Mouse (Mus musculus) thymus, postnatal 4 days (tissue): ENCODE results near the gene Serinc5.
"Not testable (repeated sequence)": the region's sequence is repeated elsewhere in the genome, so short reads cannot be mapped to it uniquely, and the experiment has no call there.

Experiments used
- DNase-seq: peaks from one replicate; pipeline ENCODE4 v3.0.0; 2021

The Serinc5 gene

DNA sequence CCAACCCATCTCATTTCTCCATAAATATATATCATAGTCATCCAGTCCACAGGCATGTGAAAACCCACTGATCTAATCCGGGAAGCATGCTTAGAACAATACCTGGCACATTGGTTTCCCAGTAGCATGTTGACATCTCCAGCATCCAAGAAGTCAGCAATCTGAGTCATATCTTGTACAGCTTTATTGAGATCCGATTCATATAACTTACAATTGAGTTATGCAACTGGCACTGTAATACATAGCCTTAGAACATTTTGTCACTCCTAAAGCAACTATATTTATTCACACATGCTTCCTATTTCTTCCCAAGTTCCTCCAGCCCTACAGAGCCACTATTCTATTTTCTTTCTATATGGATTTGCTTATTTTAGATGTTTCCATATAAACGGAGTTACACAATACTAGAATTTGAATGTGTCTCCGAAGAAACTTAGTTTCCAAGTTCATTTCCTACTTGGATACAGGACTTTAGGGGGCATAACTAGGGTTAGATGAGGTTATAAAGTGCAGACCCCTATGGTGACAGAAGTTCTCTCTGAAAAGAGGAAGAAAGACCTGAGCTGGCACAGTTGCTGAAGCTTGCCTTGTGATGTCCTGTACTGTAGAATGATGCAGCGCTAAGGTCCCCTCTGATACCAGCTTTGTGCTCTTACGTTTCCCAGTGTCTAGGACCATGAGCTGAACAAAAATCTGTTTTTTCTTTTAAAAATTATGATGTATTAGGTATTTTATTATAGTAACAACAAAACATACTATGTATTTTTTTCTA is 57.5 kb downstream of the Serinc5 start:
- DNase-seq, result no peak

DNA sequence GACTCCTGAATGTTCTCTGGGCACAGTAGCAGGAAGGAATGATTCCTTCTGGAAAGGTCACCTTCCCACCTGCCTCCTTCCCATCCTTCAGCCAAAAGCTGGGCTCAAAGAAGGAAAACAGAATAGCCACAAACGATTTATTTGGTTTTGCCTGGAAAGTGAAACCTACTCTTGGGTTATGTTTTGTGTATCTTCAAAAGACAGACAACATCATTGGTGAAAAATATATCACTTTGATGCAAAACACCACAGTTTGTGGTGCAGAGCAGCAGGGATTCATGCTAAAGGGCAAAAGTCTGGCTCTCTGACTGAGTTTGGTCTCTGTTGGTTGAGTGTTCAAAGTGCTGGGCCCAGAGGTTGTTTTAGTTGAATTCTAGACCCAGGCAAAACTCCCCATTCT is 60.8 kb downstream of the Serinc5 start:
- no peak for DNase-seq

DNA sequence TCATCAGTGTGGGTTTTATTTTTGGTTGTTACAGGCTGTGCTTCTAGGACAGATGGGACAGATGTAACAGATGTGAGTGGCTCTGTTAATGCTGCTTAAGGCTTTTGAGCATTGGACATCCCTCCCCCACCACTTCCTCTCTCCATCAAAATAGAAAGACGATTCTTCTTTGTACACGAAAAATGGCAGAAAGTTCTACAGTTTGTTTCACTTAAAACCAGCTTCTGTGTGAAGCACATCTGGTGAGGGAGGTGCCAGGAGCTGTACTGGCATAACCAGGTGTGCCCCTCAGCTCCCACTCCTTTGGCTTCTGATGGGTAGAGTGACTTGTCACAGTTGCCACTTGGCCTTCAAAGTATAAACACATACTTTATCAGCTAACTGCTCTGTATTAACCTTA is 63.8 kb downstream of the Serinc5 start:
- DNase-seq, result peak; percentile 55

DNA sequence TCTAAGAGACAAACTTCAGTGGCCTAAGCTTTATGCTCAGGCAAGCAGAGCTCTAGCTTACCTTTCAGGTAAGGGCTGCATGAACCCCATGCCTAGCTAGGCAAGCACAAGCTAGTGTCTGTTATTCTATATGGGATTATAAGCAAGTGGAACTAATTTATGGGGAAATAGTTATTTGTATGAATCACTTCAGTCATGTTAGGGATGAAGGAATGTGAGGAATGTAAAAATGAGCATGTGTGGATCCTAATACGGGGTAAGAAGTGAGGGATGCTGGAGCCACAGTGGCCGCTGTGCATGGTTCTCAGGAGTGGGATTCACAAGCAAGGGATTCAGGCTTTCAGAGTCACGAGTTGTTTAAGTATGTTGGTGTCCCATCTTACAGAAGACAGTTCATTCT is 64.4 kb downstream of the Serinc5 start:
- no peak for DNase-seq

DNA sequence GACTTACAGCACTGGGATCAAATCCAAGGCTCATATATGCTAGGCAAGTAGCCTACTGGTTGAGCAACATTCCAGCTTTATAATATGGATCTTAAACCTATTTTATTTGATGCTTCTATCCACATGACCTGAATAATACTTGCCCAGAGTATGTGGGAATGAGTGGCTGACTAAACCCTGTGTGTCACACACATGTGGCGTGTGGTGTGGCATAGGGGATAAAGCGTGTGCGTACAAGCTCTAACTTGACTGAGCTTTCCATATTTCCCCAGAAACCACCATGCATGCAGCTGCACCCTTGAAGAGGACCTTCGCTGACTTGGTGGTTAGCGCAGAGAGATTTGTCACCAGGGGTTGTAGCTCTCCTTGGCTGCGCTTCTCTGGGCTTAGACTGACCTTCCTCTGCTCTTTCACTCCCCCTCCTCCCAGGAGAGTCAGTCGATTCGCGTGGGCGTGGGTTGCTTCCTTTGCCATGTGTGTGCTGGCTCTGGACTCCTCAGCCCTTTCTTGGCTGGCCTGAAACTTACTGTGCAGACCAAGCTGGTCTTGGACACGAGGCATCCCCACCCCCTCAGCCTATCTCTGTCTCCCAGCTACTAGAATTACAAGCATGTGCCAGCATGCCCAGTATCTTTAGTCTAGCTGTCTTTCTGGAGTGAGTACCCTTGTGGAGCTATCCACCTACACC is 65.2 kb downstream of the Serinc5 start:
- DNase-seq, result peak; percentile 52

DNA sequence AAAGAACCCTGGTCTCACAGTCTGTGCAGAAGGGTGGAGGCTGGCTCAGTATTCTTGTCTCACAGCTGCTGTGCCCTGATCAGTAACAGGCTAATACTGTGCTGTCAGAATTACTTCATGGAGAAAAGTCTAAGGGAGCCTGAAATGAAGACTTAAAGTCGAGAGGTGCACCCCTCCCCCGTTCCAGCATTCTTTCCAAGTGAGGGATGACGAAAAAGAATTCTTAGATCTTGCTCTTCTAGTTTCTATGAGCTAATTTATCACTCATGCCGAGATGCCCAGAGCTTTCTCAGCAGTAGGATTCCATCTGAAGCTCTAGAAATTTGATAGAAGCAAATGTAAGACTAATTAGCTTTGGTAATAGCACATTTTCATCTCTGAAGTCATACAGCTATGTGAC is 66.8 kb downstream of the Serinc5 start:
- no peak for DNase-seq

DNA sequence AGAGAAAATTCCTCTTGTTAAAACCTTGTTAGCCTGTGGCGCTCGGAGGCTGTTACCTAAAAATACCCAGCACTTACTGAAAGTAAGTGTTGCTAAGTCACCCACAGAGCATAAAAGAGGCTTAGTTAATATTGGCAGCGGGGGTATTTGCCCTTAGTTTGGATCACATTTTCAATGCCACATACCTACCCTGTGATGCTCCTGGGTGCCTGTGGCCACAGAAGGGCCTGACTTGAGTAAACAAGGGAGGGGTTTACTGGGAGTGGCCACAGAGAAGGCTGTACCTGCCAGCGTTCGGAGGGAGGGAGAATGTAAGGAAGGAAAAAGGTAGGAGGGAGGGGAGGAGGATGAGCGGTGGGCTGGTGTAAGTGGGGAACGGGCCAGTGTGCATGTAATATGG is 68.8 kb downstream of the Serinc5 start:
- no peak for DNase-seq

DNA sequence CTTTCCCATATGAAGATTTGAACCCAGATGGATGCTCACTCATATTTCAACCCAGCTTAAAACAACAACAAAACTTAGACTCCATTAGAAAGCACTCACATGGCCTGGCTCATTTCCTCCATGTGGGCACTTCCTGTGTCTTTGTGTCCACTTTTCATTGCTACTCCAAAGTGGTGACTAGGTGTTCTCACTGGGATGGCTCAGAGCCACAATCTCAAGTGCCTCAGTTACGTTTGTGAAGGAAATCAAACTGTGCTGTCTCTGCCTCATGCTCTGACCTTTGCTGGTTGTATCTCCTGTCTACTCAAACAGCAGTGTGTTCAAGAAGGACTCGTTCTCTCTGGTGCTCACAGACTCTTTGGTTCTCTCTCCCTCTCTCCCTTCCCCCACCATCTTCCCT is 70.7 kb downstream of the Serinc5 start:
- DNase-seq, result no peak

DNA sequence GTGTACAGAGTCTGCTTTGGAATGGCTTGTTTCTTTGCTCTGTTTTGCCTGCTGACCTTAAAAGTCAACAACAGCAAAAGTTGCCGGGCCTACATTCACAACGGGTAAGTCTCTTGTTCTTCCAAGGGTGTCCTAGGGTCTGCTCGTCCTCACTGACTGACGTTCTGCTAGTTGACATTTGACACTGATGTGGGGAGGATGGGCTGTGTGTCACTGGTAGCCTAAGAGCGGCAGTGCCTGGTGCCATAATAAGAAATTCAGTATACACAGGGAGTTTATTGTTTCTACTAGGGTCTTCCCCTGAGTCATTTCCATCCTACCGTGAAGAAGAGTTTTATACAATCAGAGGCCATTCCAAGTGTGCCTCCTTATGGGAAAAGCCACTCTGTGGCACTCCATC is 71.9 kb downstream of the Serinc5 start:
- DNase-seq, result no peak

DNA sequence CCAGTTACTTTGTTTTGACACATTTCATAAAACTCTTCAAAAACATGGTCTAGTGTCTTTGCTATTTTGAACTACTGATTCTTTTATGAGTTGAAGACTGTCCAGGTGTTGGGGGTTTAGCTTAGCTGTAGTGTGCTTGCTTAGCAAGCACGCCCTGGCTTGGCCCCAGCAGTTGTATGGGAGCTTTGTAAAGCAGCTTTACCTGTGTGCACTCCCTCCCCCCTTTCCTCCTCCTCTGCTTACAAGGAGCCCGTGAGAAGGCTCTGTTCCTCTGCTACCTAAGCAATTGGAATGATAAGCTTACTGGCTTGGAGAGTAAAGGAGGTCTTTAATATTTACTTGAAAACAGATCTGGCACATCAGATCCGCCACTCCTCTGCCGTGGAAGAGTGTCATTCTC is 72.6 kb downstream of the Serinc5 start:
- DNase-seq, result peak; percentile 54

DNA sequence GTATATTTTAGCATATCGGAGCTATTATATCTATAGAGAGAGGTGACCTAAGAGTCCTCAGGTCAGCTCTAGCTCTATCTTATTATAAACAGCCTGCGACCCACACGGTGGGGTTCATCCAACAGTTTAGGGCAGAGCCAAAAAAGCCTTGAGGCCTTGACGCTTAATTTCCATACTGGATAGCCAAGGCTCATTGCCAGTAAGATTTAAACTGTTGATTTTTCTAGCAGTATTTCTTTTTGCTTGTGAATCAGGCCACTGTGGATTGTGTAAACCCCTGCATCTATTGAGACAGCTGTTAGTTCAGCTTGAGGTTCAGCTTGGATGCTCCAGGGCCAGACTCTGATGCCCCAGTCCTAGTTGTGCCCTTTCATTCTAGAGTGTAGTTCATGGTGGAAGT is 73.4 kb downstream of the Serinc5 start:
- no peak for DNase-seq

DNA sequence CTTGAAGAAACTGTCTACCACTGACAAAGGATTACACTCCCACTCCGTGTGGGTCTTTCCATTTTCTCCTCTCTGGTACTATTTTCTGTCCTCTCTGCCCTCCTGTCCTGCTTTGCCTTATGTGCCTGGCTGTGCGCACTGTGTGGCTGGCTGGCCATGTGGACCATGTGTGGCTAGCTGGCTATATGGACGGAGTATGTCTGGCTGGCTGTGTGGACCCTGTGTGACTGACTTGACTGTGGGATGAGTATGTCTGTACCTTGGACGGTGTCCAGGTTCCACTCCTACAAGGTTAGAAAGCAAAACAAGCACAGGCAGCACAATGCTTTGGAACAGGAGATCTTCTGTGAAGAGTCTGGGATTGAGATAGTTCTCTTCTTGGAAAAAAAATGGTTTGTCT is 74.4 kb downstream of the Serinc5 start:
- no peak for DNase-seq

DNA sequence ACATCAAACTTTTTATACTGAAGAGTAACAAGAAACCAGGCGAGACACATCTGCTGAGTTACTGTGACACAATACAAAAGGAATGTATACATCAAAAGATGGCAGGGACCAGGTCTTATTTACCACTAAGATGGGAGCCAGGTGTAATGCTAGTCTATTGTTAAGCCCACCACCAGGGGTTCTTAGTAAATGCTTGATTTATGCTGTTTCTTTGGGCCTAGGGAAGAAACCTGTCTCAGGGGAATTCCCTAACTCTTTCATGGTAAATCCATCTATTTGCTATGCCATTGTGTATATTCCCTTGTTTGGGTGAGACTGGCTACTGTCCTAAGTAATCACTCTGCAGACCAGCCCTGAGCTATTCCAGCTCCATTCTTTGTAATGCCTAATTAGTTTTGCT is 76.3 kb downstream of the Serinc5 start:
- not testable (repeated sequence) for DNase-seq

DNA sequence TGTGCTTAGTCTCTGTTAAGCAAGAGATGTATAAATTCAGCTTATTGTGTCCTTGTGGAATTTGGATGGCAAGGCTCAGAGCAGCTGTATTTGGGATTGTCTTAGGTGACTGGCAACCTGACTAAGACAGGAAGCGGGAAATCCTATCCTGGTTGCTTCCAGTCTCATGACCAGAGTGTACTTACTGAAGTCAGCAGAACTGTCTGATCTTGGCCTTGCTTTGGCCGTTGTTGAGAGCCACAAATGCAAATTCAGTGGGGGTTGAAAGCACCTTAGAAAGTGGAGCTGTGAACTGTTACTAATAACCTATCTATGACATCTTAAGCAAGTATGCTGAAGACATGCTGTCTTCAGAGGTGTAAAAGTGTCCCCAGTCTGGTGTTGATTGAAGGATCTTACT is 78.2 kb downstream of the Serinc5 start:
- DNase-seq, result no peak

DNA sequence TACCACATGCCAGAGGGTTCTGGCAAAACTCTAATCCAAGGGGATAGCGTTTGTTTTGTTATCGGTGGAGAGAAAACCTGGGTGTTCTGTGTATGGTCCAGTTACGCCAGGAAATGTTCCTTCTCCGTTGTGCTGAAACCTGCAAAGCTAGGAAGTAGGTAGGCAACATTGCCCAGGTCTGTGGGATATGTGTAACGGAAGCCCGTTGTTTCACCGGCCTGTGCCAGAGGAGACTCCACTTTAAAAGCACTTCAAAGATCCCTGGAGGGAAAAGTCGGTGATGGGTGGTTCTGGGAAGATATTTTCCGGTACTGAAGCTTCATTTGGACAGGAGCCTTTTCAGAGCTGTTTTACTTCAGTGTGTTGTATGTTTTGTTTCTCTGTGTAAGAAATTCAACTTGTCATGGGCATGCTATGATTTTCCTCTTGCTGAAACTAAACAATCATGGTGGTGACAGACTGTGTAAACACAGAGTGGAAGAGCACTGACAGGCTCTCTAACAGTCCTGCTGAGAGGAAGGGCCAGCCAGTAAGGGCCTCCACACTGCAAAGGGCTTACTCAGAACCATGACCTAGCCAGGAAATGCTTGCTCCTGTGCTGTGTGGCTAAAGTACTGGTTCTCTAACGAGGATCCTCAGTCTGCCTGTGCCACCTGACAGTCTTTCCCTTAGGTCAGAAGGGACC is 83.1 kb downstream of the Serinc5 start:
- peak; percentile 1 for DNase-seq

DNA sequence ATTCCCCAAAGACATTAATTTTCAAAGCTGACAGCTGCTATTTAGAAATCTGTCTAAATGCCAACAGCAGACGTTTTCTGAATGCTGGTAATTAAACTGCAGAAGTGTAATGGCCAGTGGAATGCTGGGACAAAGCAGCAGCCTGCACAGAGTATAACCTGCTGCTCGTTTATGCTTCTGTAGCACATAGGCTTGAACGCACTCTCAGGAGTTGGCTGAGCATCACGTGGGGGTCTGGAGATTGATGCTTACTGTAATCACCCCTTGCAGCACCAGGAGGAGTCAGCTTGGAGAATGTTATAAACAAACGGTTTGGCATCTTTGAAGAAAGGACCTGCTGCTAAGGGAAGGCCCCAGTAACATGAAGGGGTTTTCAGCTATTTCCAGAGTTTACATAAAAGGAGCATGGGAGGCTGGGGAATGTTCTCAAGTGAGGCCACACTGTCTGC is 85.6 kb downstream of the Serinc5 start:
- DNase-seq, result no peak

DNA sequence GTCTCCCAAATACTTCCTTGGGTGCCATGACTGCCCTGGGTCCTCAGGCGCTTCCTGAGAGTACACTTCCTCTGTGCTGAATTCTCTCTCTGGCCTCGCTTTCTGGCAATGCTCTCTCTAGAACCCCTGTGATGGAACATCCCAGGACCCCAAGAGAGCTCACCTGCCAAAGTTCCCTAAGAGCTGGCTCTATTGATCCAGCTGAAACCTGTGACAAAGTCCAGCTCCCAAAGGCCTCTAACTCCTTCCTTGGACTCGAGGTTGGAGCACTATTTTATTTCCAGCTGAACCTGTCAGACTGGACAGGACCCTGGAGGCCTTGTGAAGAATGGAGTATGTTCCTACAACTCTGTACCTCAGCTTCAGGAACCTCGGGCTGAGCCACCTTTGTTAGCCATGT is 86.2 kb downstream of the Serinc5 start:
- DNase-seq, result peak; percentile 3

DNA sequence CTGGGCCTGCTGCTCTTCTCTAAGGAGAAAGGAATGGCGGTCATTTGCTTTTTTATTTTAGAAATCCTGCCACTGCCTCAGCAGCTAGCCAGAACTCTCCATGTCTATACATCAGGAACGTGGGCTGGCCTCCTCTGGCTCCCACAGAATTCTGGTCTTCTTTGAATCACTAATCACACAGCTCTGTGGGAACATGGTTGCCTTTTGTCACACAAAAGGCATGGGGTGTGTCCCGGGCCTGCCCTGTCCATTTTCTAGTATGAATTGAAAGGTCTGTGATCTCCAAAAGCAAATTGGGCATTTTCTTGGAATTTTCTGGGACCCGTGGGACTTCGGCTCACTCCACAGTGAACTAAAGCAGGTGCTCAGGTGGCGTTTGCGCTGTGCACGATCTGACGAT is 87.9 kb downstream of the Serinc5 start:
- no peak for DNase-seq

DNA sequence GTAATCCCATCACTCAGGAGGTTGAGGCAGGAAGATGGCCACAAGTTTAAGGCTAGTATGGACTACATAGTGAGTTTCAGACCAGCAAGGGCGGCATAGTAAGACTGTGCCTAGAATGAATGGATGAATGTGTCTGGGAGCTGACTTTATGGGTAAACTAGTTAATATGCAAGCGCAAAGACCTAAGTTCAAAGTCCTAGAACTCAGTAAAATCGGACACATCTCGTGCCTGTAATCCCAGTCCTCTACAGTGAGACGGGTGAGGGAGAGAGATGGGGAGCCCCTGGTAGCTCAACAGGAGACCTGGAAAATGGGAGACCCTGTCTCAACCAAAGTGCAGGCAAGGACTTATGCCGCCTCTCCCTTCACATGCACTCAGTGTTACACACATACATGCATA is 88.5 kb downstream of the Serinc5 start:
- no peak for DNase-seq

DNA sequence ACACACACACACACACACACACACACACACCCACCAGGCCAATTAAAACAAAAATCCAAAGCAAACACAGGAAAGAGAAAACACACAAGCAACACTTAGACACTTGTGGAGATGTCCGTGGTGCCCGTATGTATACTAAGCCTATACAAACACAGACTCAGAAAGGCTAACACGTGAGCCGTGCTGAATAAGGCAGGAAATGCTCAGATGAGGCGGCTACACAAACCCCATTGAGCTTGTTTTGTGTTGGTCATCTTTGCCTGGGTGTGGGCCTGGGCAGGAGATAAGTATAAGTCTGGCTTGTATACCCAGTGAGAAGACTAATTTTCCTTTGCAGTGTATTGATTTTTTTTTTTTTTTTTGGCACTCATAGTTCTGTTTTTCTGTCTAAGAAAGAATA is 91.1 kb downstream of the Serinc5 start:
- DNase-seq, result no peak

DNA sequence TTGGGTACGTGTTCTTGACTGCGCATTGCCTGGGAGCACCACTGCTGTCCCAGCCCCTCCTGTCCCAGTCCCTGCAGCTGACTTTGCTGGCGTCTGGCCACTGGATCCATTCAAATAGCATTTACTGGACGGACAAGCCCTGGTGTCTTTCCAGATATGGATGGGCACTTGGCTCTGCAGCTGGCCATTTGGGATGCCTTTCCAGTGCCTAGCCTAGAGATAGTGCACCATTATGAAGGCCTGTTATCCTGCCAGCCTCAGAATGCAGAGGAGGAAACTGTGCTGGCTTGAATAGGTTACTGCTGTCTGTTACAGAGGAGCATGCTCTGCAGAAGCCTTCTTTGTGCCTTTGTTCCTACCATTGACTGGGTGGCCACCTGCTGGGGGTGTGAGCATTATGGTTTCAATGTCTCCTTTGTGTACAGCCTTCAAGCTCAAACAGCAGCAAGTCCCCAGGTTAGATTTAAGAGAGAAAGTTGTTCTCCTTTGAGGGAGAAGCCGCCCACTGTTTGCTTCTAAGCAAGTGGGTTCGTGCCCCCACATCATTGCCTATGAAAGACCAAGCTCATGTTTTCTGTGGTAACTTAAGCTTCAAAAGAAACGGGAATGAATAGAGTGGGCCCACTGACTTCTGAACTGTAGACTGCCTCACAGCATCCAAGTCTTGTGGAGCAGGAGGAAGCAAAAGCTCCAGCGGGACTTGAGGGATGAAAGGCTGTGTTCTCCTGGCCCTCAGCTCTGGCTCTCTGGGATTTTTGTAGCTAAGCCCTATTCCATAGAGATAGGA is 92.5 kb downstream of the Serinc5 start:
- DNase-seq, result peak; percentile 75

DNA sequence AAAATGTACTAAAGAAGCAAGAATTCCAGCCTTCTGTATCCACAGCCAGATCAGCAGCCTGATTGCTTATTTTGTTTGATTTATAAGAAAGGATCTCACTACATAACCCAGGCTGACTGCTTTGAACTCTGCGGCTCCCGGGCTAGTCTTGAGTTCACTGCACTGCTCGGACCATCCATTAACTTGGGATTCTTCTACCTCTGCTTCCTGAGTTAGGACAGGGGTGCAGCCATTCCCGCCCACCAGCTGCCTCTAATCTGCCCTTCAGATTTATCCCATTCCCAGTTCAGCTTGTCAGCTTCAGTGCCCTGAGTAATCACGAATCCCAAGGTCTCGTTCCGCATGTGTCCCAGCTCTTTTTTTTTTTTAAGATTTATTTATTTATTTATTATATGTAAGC is 93.3 kb downstream of the Serinc5 start:
- no peak for DNase-seq

DNA sequence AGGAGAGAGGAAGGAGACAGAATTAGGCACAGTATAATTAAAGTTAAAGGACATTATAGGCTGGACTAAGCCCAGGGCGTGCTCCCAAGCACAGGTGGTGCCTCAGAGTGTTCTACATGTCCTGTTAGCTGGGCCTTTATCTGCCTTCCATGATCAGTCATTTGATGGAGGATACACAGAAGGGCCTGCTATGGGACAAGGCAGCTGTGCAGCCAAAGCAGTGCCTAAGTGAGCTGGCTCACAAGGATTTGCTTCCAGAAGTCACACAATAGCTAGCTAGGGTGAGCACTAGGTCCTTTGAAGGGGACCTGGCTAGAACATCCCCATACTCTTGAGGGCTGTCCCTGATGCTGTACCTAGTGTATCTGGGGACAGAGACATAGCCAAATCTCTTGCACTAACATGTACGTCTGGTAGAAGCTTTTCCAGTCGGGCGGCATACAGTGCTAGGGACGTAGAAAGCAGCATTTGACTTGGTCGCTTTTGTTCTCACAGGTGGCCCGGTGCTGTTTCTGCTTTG is 94.2 kb downstream of the Serinc5 start:
- no peak for DNase-seq
